Mouse (Mus musculus): ENCODE data around the gene Cpvl. TPM values are rescaled to one million over a fixed set of nuclear protein-coding genes. Genes with fewer than 3 reads are reported as not detected.

Gene Cpvl
- total RNA-seq, 2 experiments from 2014 or later, result not detected

DNA sequence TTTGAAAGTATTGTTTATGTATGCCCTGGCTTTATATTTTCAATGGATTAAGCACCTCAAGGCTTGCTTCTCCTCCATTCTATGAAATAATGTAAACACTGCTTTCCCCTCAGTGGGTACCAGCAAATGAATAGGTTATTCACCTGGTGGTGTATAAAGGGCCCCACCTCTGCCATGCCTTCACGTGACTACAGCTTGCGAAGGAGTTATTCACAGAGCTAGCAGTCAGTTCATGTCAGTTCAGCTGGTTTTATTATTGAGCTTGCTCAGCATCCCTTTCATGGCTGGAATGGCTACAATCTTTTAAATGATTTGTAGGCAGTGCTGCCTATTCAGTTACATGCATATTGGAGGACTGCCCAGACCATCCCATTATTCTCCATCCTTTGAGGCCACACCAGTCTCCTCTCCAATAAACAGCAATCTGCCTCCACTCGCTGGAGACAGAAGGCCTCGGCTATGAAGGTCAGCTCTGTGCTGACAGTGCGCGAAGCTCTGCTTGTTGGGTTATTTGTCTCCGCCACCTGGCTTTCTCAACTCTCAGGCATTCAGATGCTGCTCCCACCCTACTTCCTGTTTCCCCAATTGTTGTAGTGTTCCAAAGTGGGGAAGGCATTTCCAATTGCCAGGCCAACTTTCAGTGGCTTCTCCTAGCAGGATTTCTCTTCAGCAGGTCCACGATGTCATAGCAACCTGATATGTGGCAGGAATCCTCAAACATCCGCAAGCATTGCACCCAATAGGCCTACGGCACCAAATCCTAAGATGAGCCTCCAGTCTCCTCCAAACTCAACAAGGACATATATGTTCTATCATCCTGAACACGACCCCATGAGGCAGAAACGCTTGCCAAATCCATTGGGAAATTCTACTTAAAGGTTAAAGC is 123.3 kb downstream of the Cpvl start:
- intact Hi-C loops (cut with DNase I; ENCODE audit: low total_unique reads), result no loop called here
- peak; percentile 16 for DNase-seq

GRCm38 (mm10) chr6:53854226-53854625 is 124.2 kb downstream of the Cpvl start:
- no peak for DNase-seq
- intact Hi-C loops (cut with DNase I; ENCODE audit: low total_unique reads), result no loop called here

DNA sequence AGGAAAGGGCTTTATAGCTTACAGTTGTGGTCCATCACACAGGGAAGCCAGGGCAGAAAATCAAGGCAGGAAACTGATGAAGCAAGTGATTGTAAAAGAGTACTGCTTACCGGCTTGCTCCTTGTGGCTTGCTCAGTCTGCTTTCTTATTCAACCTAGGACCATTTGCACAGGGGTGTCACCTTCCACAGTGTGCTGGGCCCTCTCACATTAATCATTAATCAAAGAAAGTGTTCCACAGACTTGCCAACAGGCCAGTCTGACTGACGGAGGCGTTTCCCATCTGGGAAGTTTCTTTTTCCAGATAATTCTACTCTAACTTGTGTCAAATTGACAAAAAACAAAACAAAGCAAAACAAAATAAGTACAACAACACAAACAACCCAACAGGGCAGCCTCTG is 124.9 kb downstream of the Cpvl start:
- intact Hi-C loops (cut with DNase I; ENCODE audit: low total_unique reads), result no loop called here
- no peak for DNase-seq

- no peak for DNase-seq
- intact Hi-C loops (cut with DNase I; ENCODE audit: low total_unique reads), result no loop called here
Measured at GRCm38 (mm10) chr6:53844626-53845025, 133.8 kb downstream of the Cpvl start.

DNA sequence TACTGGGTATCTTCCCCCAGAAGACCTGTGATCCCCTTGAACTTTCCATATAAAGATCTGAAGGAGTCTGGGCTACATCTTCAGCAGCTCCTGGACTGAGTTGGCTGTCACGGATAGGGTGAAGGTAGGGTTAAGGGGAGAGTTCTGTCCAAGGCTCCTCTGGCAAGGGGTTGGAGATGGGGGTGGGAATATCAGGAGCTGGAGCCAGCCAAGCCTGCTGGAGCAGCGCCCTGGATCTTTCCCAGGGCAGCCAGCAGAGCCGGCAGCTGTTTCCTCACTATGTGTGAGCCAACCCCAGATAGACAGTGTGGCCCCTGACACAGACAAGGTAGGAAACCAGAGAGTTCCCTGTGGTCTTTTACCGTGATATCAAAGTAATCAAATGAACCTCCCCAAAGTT is 153.3 kb downstream of the Cpvl start:
- intact Hi-C loops (cut with DNase I; ENCODE audit: low total_unique reads), result loop anchor here (5.0 kb wide), 1 partner anchor 42 kb away; no protein-coding TSS in a partner anchor
- DNase-seq, result peak; percentile 79

Other genes starting within 250 kb of the Cpvl start
- 10 to 100 TPM; 10.8 to 12.3 TPM for gene Tril, start 157.8 kb downstream of the Cpvl start, total RNA-seq (2021)
- gene Chn2, start 60.9 kb upstream of the Cpvl start, total RNA-seq (2021), result 1 to 10 TPM; 3.8 to 5.2 TPM